Mouse (Mus musculus) thymus, postnatal 0 days (tissue): ENCODE measurements around the gene Naa60. TPM values are rescaled to one million over a fixed set of nuclear protein-coding genes. Genes with fewer than 3 reads are reported as not detected.

ENCODE experiments used
- microRNA-seq: library from miRNA; unstranded; fragments of <30 nt; microRNA quantifications from one replicate; pipeline ENCODE4, GENCODE M21; 2016; ENCODE audit warnings: borderline number of aligned reads
- polyA plus RNA-seq: library from polyadenylated mRNA; unstranded; fragments of >200 nt; fragmentation: Nextera tagmentation; extraction: Ambion mirVana; gene quantifications from 2 replicates; pipeline ENCODE4 v1.2.1, GENCODE M21; 2015

Gene Naa60
- polyA plus RNA-seq, 1 experiment from 2014 or later, result 45.9 TPM

Small RNAs within 50 kb of the gene (microRNA-seq; reads per million reads assigned to microRNA genes)
- gene Gm23493, result not detected

Other genes with a start within 250 kb of the Naa60 start
- 0.17 and 0.22 TPM in 2 replicates for gene Mefv, start 154.3 kb upstream of the Naa60 start, polyA plus RNA-seq
- 40.9 and 52.0 TPM in 2 replicates for gene Zfp263, start 128.3 kb upstream of the Naa60 start, polyA plus RNA-seq
- not detected in 2 replicates for gene Olfr15, start 41.5 kb upstream of the Naa60 start, polyA plus RNA-seq
- gene Zfp174, start 25.1 kb upstream of the Naa60 start, polyA plus RNA-seq, result 0.45 and 0.47 TPM in 2 replicates
- gene Zfp597, start 12.2 kb downstream of the Naa60 start, polyA plus RNA-seq, result 5.7 and 7.1 TPM in 2 replicates
- 1.7 and 3.1 TPM in 2 replicates for gene Gm20695, start 12.3 kb downstream of the Naa60 start, polyA plus RNA-seq
- gene 1700037C18Rik, start 36.3 kb downstream of the Naa60 start, polyA plus RNA-seq, result 9.1 and 10.0 TPM in 2 replicates
- gene Cluap1, start 36.4 kb downstream of the Naa60 start, polyA plus RNA-seq, result 28.9 and 36.6 TPM in 2 replicates
- gene Nlrc3, start 104.3 kb downstream of the Naa60 start, polyA plus RNA-seq, result 12.8 and 18.2 TPM in 2 replicates
- 11.1 and 11.7 TPM in 2 replicates for gene Slx4, start 131.4 kb downstream of the Naa60 start, polyA plus RNA-seq
- 1.4 and 1.7 TPM in 2 replicates for gene Dnase1, start 164.6 kb downstream of the Naa60 start, polyA plus RNA-seq
- gene Trap1, start 205.5 kb downstream of the Naa60 start, polyA plus RNA-seq, result 82.8 and 94.5 TPM in 2 replicates